Mouse (Mus musculus) liver, adult 2 months (tissue): ENCODE measurements around the gene Gpr84.

Experiments
- CTCF ChIP-seq: fragments of 200-500 bp; IDR thresholded peaks from 2 replicates; pipeline ENCODE4 v1.5.1; 2011; ENCODE audit warnings: low read depth, low read length, control low read depth
- POLR2A ChIP-seq: fragments of 200-500 bp; IDR thresholded peaks from 2 replicates; pipeline ENCODE4 v1.6.1; 2011; ENCODE audit warnings: low read length, control low read depth; ENCODE audit not compliant: insufficient read depth; ENCODE audit errors: extremely low read depth

DNA sequence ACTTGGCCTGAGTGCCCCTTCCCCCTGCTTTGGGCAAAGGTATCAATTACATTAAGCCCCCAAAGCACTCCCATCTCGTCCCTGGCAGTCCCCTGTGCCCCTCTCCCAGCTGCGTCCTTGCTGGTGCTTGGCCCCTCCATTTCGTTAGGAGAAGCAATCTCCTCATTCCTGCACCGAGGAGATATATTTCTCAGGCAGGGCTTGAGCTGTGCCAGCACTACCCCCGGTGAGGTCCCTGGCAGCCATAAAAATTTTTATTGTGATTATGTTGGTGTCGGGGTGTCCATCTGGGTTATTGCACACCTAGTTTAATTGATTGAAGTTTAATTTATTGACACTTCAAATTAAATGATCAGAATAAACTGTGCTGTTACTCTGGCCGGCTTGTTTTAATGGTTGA lies 32.5 kb downstream of the Gpr84 start:
- TF ChIP-seq POLR2A (no peak), CTCF (no peak)
